Mouse (Mus musculus) cerebellum, adult 9-10 months (tissue): ENCODE results near the gene Prps1l3.

ENCODE experiments used
- DNase-seq: peaks from one replicate; pipeline ENCODE4 v3.0.0; 2022

Prps1l3 gene

GRCm38 (mm10) chr12:57243671-57244495, 13.7 kb downstream of the Prps1l3 start:
- DNase-seq: no peak

GRCm38 (mm10) chr12:57258572-57258971, 28.4 kb downstream of the Prps1l3 start:
- no peak for DNase-seq

- no peak for DNase-seq
These were observed 45.2 kb downstream of the Prps1l3 start for GRCm38 (mm10) chr12:57275456-57275855.

- peak; percentile 18 for DNase-seq
These were observed 51.2 kb downstream of the Prps1l3 start for GRCm38 (mm10) chr12:57281155-57282114.

GRCm38 (mm10) chr12:57285303-57286059, 55.3 kb downstream of the Prps1l3 start:
- DNase-seq: no peak
